In the genomic region with DNA sequence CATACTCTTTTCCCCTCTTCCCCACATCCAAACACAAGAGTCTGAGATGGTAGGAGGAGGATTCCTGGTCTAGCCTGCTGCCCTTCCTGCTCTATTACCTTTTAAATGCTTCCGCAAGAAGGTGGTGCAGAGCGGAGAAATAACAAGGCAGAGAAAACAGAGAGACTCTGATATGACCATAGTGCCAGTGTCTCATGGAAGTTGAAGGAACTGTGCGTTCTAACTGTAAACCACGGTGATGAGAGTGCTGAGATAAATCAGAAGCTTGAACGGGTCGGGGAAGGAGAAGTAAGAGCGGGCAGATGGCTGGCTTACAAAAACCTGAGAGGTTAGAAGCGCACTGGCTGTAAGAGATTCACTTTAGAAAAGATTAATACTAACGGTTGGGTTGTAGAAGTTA, we compare ENCODE assay signal across 1 mouse cellular context.
TF ChIP-seq lines count a peak whose summit lies in the region.

No protein-coding gene starts in this region.

TF ChIP-seq in MEL, 35 proteins besides CTCF, POLR2A, EP300 and RAD21 (continued from another document):
- TF ChIP-seq MEF2A (IDR thresholded peaks at IDR 0.05; ENCODE audit: extremely low read depth, insufficient replicate concordance, low read depth, low read length, poor library complexity, severe bottlenecking) (no peak), SIN3A (IDR thresholded peaks at IDR 0.05; ENCODE audit: low read length) (peak; percentile 71), GABPA (IDR thresholded peaks at IDR 0.05; ENCODE audit: low read depth, low read length) (no peak)
